Mouse (Mus musculus) cerebellum, postnatal 14 days (tissue): ENCODE results near the gene Kctd3.
A peak's percentile ranks its signal among the peaks of the same experiment; 100 is the strongest.

Experiments used
- DNase-seq, 2 experiments: peaks; one replicate each; pipeline ENCODE4 v3.0.0; 2021; ENCODE audit warnings: mixed read lengths in 2 of 2

The Kctd3 gene

DNA sequence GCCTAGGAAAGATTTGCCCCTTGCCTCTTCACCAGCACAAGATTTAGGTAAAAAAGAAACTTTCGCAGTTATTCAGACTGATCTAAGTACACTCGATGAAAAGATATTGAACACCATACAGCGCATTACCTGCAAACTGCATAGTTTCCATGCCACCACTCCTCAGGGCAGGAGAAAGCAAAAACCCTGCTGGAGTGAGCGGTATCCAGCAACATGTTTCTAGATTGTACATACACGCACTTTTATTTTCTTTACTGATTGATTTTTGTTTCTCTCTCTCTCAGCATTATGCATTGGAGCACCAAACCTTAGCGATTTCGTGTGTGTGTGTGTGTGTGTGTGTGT lies 311 bp upstream of the Kctd3 start:
- DNase-seq, result peak in 1 of 2 experiments; percentile 17

DNA sequence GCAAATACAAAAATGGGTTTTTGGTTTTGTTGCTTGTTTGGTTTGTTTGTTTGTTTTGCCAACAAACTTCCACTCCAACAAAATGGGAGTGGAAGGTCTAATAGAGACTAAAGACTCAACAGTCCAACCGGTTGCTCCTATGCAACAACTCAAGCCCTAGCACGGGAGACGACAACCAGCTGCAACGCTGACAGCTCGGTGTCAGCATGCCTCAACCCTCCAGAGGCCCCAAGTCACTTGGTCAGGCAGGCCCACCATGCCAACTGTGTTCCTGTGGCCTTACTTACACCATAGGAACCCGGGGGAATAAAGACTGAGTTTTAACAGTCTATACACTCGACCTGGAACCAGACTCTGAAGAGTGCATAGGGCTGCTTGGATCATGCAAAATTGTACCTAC lies 815 bp downstream of the Kctd3 start:
- peak in 1 of 2 experiments; percentile 12 for DNase-seq

DNA sequence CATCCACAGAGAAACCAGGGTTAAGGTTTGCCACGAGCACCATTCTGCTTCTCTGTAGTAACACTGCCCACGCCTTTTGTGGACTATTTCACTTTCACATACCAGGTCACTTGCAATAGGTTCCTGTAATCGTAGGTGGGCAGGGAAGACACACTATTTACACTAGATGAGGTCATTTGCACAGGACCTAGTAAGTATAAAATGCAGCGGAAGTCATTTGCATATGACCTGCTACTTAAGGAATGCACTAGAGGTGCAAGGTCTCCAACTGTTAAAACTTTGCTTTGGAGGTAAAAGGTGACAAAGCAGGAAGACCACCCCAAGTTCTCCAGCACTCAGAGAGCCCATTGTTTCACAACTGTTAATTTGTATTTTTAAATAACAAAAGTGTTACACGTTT lies 1.4 kb downstream of the Kctd3 start:
- DNase-seq, result no peak

DNA sequence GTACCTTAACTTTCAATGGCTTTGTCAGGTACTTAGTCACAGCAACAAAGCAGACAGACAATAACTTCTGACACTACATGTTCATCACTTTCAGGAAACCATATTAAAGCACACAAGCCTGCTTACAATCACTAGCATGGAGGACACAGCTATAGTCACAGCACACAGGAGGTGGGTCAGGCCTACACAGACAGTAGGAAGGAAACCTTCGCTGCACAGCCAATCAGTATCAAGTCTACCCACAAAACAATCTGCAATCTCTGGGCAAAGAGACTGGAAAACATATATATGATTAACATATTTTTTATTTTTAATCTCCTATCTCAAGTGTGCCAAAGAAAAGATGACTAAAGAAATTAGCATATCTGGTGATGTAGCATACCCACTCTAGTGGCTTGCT lies 2.9 kb downstream of the Kctd3 start:
- DNase-seq, result no peak

DNA sequence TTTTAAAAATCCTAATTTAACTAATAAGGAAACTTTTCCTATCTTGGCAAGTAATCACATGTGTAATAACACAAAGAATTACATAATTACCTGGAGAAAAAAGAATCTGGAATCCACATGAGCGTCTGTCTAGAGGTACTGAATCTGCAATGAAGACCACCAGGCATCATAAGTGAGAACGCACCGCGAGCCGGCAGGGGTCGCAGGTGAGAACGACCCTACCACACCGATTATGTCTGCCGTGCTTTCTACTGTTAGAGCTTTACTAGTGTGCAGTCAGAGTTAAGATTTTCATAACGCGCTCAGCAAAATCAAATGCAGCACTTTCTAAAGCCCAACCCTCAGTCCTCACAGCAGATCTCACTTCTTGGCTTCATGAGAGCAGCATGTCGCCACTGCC lies 5.8 kb downstream of the Kctd3 start:
- no peak for DNase-seq

DNA sequence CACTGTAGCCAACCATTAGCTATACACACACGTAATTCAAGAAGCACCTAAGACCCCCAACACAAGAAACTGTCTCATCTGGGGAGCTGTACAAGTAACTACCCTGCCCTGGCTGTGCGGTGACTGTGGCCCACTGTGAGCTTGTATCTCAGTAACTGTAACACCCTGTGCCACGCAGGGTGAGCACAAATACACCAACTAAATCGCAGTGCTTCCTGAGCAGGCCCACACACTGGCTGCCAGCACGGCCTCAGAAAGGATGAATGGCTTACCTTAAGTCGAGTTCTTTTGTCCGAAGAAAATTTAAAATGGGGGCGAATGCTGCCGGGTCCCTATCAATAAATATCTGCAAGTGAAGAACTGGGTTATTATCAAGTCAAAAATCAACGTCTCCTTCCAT lies 7.7 kb downstream of the Kctd3 start:
- no peak for DNase-seq

DNA sequence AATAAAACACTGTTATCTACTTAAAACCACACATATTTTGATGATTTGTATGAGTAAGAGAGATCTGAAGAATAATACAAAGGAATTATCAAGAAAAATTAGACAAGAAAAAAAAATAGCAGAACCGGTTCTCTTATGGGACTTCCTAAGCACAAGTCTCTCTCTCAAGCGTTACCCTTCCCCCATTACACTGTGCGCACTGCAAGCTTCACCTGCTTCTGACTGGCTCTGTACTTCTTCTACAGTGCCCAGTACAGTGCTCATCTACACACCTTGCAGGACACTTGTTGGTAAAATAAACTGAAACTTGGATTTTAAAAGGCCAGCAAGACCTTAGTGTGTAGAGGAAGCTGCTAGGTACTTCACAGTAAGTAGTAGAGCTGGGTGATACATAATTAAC lies 9.7 kb downstream of the Kctd3 start:
- DNase-seq, result no peak

DNA sequence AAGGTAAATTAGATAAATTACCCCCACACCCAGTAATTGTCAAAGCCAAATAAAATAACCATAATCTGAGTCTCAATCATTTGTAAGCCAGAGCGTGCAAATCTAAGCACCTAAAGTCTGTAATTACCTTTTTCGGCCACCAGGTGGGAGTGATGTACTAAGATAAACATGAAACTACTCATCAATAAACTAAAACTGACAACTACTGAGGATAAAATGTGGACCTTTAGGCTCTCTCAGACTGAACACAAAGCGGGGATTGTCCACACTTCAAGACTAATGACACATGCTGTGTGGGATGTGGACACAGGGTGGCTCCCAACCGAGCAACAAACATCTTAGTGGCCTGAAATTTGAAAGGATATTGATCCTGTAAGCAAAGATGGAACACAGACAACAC lies 14.4 kb downstream of the Kctd3 start:
- peak; percentile 66 to 69 for DNase-seq

DNA sequence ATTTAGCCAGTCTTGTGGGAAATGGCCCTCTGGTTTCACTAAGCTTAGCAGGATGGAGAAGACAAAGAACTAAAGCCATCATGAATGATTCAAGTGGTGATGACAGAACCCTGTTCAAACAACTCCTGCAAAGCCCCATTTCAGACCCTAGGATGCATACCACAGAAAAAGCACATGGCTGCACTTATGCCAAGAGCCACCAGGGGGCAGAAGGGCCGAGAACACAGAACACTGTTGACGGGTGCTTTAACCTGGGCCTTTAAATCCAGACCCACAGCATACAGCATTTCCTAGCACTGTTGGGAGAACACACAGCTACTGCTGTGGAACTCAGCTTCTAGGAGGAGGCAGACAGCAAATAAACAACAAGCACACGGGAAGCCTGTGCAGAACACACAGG lies 27.6 kb downstream of the Kctd3 start:
- peak; percentile 71 to 81 for DNase-seq

DNA sequence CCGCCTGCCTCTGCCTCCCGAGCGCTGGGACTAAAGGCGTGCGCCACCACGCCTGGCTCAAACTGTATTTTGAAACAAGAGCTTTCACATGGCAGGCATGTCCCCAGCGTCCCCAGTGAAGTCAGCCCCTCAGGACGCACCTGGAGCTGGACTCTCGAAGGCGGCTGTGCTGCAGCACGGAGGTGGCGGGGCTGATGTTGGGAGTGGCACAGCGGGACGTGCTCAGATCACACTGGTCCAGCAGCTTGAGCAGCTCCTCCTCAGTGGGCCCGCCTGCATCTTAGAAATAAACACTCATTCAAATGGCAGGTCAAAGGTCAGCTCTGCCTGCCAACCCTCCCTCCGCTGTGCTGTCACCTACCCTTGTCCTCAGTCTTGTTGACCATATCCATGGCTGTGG lies 33.7 kb downstream of the Kctd3 start:
- DNase-seq, result no peak

DNA sequence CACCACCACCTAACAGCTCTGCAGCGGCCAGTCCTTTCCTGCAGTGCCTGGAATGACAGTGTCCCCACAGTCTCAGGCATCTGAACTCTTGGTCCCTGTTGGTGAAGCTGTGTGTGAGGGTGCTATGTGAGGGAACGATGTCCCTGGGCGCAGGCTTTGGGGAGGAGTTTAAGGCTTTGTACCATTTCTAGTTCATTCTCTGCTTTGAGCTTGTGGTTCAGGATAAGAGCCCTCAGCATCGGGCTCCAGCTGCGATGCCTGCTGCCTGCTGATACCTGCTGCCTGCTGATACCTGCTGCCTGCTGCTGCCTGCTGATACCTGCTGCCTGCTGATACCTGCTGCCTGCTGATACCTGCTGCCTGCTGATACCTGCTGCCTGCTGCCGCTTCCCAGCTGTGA lies 34.6 kb downstream of the Kctd3 start:
- DNase-seq, result no peak

DNA sequence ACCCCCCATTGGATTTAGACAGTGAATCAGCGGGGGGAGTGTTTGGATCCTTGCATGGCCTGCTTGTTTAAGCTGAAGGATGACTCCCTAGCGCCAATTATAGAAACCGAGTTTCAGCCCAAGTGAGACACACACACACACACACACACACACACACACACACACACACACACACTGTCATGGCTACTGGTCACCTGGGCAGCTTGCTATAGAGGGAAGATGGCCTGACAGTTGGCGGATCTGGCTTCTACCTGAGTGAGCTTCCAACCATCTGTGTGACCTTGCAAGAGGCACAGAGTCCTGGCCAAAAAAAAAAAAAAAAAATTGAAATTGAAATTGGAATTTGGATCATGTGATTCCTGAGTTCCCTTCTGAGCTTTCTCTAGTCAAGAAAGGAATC lies 55.1 kb downstream of the Kctd3 start:
- peak; percentile 77 to 81 for DNase-seq

DNA sequence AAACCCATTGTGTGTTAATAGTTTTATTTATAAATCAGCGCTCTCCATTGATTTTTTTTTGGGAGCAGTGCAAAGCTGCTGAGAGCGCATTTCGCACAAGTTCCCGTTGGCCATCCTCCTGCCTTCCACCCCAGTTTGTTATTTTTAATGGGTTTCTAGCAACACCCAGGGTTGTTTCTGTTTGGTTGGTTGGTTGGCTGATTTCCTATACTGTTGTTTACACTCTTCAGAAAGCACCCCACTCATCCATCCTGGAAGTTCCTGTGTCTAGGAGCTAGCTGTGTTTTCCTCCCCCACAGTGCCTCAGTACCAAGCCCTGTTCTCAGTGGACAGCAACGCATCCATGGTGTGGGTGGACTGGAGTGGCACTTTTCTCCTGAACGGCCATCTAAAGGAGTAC lies 56.5 kb downstream of the Kctd3 start:
- DNase-seq, result no peak

DNA sequence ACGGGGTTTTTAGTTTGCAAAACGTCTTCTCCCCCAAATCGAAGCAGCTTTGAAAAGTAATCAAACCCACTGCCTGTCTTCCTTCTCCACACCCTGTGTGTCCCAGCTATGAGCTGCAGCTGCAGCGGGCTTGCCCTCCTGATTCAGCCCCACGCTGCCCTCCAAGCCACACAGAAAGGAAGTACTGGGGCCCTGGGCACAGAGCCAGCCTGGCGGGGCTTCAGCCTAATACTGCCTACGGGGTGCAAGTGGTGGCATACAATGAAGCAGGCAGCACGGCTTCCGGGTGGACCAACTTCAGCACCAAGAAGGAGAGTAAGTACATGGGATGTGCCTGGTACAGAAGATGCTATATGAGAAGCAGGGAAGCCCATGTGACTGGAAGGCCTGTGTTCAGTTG lies 59.4 kb downstream of the Kctd3 start:
- DNase-seq, result peak; percentile 48 to 61

DNA sequence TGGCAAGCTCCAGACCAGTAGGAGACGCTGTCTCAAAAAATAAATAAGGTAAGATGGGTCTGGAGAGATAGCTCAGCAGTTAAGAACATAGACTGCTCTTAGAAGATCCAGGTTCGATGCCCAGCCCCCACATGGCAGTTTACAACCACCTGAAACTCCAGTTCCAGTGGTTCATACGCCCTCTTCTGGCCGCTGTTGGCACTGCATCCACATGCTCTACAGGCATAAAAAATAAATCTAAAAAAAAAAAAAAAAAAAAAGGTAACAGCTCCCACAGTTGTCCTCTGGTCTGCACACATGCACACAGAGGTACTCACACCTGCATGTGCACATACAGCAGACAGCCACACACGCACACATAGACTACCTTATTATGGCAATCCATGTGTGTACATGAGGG lies 59.8 kb downstream of the Kctd3 start:
- DNase-seq, result peak; percentile 22 to 71

DNA sequence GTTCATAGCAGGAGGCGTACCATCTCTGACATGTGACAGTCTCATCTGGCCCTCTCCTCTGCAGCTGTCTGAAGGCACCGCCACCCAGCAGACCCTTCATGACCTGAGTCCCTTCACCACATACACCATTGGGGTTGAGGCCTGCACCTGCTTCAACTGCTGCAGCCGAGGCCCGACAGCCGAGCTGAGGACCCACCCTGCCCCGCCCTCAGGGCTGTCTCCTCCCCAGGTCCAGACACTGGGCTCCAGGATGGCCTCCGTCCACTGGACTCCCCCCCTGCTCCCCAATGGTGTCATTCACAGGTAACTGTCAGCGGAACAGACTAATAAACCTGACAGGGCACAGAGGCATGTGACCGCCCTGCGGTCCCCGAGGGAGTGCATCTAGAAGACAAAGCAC lies 60.8 kb downstream of the Kctd3 start:
- DNase-seq, result no peak

DNA sequence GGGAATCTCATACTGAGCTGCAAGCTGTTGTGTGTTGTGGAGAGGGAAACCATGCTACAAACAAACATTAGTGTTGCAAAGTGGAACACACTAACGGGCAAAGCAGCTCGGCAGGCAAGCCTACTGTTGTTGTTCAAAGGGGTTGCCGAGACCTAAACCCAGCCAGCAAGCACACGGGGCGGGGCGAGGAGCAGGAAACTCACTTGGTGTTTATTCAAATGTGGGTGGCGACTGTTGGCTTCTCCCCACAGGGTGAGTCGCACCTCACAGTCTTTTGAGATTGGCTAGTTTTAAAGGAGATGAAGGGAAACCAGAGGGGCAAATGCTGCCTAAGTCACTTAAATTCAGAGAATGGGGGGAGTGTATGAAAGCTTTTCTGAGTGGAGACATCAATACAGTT lies 62.3 kb downstream of the Kctd3 start:
- no peak for DNase-seq

DNA sequence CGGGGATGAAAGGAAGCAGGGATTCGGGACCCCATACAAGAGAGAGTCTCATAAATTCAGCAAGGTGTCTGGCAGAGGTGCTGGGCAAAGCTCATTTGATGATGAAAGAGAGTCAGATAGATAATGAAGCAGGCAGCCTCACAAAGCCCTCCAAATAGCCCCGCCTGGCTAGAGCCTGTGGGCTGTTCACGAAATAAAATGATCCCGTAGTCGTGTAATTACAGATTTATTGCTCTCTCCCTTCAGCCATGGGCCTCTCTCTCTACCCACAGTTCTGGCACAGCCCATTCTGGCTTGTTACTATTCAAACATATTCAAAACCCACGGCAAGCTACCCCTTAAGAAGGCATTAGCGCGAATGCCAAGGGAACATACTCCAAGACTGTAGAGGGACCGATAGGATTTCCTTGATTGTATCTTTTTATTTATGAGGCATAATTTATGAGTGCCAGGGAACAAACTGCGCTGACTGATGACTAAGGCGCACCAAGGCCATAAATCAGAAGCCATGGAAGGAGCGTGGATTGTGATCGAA lies 70.3 kb downstream of the Kctd3 start:
- no peak for DNase-seq
